Mouse (Mus musculus) bone marrow macrophage, adult 2 months (primary cell): Measurements from ENCODE around the gene Ngfr.
"Not testable (repeated sequence)": the region's sequence is repeated elsewhere in the genome, so short reads cannot be mapped to it uniquely, and the experiment has no call there.

ENCODE experiments used
- CTCF ChIP-seq: IDR thresholded peaks from 2 replicates; pipeline ENCODE4 v1.5.1; 2012; ENCODE audit warnings: low read depth, mild to moderate bottlenecking, low read length, moderate library complexity
- POLR2A ChIP-seq: IDR thresholded peaks from 2 replicates; pipeline ENCODE4 v1.6.1; 2012; ENCODE audit warnings: mild to moderate bottlenecking, low read depth, low read length, borderline replicate concordance

DNA sequence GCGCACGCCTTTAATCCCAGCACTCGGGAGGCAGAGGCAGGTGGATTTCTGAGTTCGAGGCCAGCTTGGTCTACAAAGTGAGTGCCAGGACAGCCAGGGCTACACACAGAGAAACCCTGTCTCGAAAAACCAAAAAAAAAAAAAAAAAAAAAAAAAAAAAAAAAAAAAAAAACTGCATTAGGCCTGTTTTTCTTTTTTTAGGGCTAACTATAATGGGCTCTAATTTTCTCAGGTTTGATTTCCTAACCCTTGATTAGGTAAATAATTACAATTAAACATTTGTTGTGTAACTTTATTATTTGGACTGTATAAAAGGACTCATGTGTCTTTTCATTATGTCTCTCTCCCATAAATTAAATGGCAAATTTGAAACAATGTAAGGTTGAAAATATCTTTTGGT lies 19.8 kb upstream of the Ngfr start:
- TF ChIP-seq CTCF, POLR2A: not testable (repeated sequence)
